Mouse (Mus musculus) MEL (cell line): ENCODE measurements around the gene Tmc4. TPM values are rescaled to one million over a fixed set of nuclear protein-coding genes. Genes with fewer than 3 reads are reported as not detected.

Experiments
- DNase-seq: peaks from one replicate; pipeline ENCODE4 v3.0.0; 2011; ENCODE audit warnings: low read depth, low spot score
- H3K27ac ChIP-seq: 2 replicates; pipeline ENCODE4 v1.5.1; 2012; ENCODE audit warnings: low read depth, mild to moderate bottlenecking, control low read depth, low read length, moderate library complexity; ENCODE audit not compliant: control insufficient read depth
- H3K27me3 ChIP-seq, 2 experiments: fragments of 150-350 bp in 1 of 2; sonication (generic) in 1 of 2; 2 replicates each; pipeline ENCODE4 v1.6.1; 2012; ENCODE audit warnings: low read length in 2 of 2, mild to moderate bottlenecking in 2 of 2, improper control_type of control experiment in 1 of 2, moderate library complexity in 1 of 2; ENCODE audit not compliant: insufficient read depth in 2 of 2, control insufficient read depth in 1 of 2
- H3K36me3 ChIP-seq, 2 experiments: 2 replicates each; pipeline ENCODE4 v1.6.1; 2012 to 2014; ENCODE audit warnings: low read length in 2 of 2, improper control_type of control experiment in 1 of 2, inconsistent platforms in 1 of 2, mild to moderate bottlenecking in 1 of 2; ENCODE audit not compliant: insufficient read depth in 2 of 2, control insufficient read depth in 1 of 2
- H3K4me1 ChIP-seq, 2 experiments: fragments of 150-350 bp in 1 of 2; sonication (generic) in 1 of 2; 2 replicates each; pipeline ENCODE4 v1.6.1; 2012; ENCODE audit warnings: low read length in 2 of 2, improper control_type of control experiment in 1 of 2, mild to moderate bottlenecking in 1 of 2; ENCODE audit not compliant: insufficient read depth in 2 of 2, control insufficient read depth in 1 of 2
- H3K4me3 ChIP-seq, 2 experiments: fragments of 150-350 bp in 1 of 2; sonication (generic) in 1 of 2; 2 replicates each; pipeline ENCODE4 v1.5.1; 2012; ENCODE audit warnings: low read depth in 2 of 2, low read length in 2 of 2, mild to moderate bottlenecking in 2 of 2, moderate library complexity in 2 of 2, control low read depth in 1 of 2, improper control_type of control experiment in 1 of 2; ENCODE audit not compliant: control insufficient read depth in 1 of 2, insufficient read depth in 1 of 2
- H3K79me2 ChIP-seq: 2 replicates; pipeline ENCODE4 v1.6.1; 2012; ENCODE audit warnings: mild to moderate bottlenecking, low read length, moderate library complexity; ENCODE audit not compliant: control insufficient read depth, poor library complexity, insufficient read depth
- H3K9ac ChIP-seq: 2 replicates; pipeline ENCODE4 v1.6.1; 2012; ENCODE audit warnings: low read depth, mild to moderate bottlenecking, control low read depth, low read length, moderate library complexity; ENCODE audit not compliant: control insufficient read depth, poor library complexity, severe bottlenecking
- H3K9me3 ChIP-seq: fragments of 150-350 bp; sonication (generic); replicated peaks from 2 replicates; pipeline ENCODE4 v1.6.1; 2012; ENCODE audit warnings: mild to moderate bottlenecking, low read length, improper control_type of control experiment, moderate library complexity; ENCODE audit not compliant: insufficient read depth
- BHLHE40 ChIP-seq: IDR thresholded peaks from 2 replicates; pipeline ENCODE4 v1.6.1; 2012; ENCODE audit warnings: low read depth, mild to moderate bottlenecking, inconsistent platforms, low read length, improper control_type of control experiment, borderline replicate concordance
- CHD1 ChIP-seq: IDR thresholded peaks from 2 replicates; pipeline ENCODE4 v1.6.1; 2012; ENCODE audit warnings: low read depth, mild to moderate bottlenecking, inconsistent platforms, low read length, improper control_type of control experiment
- CHD2 ChIP-seq: IDR thresholded peaks from 2 replicates; pipeline ENCODE4 v1.6.1; 2011; ENCODE audit warnings: low read length, improper control_type of control experiment
- E2F4 ChIP-seq: IDR thresholded peaks from 2 replicates; pipeline ENCODE4 v1.6.1; 2011; ENCODE audit warnings: low read depth, low read length, improper control_type of control experiment, borderline replicate concordance
- ELF1 ChIP-seq: IDR thresholded peaks from 2 replicates; pipeline ENCODE4 v1.6.1; 2014; ENCODE audit warnings: low read depth, mild to moderate bottlenecking, inconsistent platforms, low read length, improper control_type of control experiment, moderate library complexity
- EP300 ChIP-seq, 2 experiments: IDR thresholded peaks; 2 replicates each; pipeline ENCODE4 v1.6.1; 2011; ENCODE audit warnings: improper control_type of control experiment in 2 of 2, low read length in 2 of 2, low read depth in 1 of 2, mild to moderate bottlenecking in 1 of 2
- ETS1 ChIP-seq: IDR thresholded peaks from 2 replicates; pipeline ENCODE4 v1.6.1; 2012; ENCODE audit warnings: low read depth, mild to moderate bottlenecking, inconsistent platforms, low read length, improper control_type of control experiment, moderate library complexity
- GABPA ChIP-seq: IDR thresholded peaks from 2 replicates; pipeline ENCODE4 v1.6.1; 2012; ENCODE audit warnings: low read depth, mild to moderate bottlenecking, inconsistent platforms, low read length, improper control_type of control experiment, moderate library complexity
- GATA1 ChIP-seq: IDR thresholded peaks from 2 replicates; pipeline ENCODE4 v1.6.1; 2011; ENCODE audit warnings: low read depth, low read length, improper control_type of control experiment
- HCFC1 ChIP-seq: IDR thresholded peaks from 2 replicates; pipeline ENCODE4 v1.6.1; 2012; ENCODE audit warnings: low read depth, mild to moderate bottlenecking, inconsistent platforms, low read length, improper control_type of control experiment, moderate library complexity
- JUND ChIP-seq: IDR thresholded peaks from 2 replicates; pipeline ENCODE4 v1.6.1; 2011; ENCODE audit warnings: low read depth, mild to moderate bottlenecking, improper control_type of control experiment, low read length
- KAT2A ChIP-seq: conservative IDR thresholded peaks from 2 replicates; pipeline ENCODE4 v1.6.1; 2012; ENCODE audit warnings: low read depth, low read length, improper control_type of control experiment, inconsistent platforms
- MAFK ChIP-seq: IDR thresholded peaks from 2 replicates; pipeline ENCODE4 v1.6.1; 2011; ENCODE audit warnings: low read depth, mild to moderate bottlenecking, low read length, improper control_type of control experiment, borderline replicate concordance
- MAX ChIP-seq: IDR thresholded peaks from 2 replicates; pipeline ENCODE4 v1.6.1; 2011; ENCODE audit warnings: low read length, improper control_type of control experiment
- MAZ ChIP-seq: IDR thresholded peaks from 2 replicates; pipeline ENCODE4 v1.6.1; 2012; ENCODE audit warnings: low read depth, mild to moderate bottlenecking, inconsistent platforms, low read length, improper control_type of control experiment
- MEF2A ChIP-seq: IDR thresholded peaks from 2 replicates; pipeline ENCODE4 v1.6.1; 2014; ENCODE audit warnings: low read depth, mild to moderate bottlenecking, inconsistent platforms, low read length, improper control_type of control experiment; ENCODE audit not compliant: poor library complexity, insufficient replicate concordance, severe bottlenecking; ENCODE audit errors: extremely low read depth
- MXI1 ChIP-seq: IDR thresholded peaks from 2 replicates; pipeline ENCODE4 v1.6.1; 2011; ENCODE audit warnings: mild to moderate bottlenecking, low read depth, low read length, improper control_type of control experiment
- MYB ChIP-seq: IDR thresholded peaks from 2 replicates; pipeline ENCODE4 v1.6.1; 2011; ENCODE audit warnings: mild to moderate bottlenecking, low read depth, low read length, improper control_type of control experiment
- MYC ChIP-seq: IDR thresholded peaks from 2 replicates; pipeline ENCODE4 v1.6.1; 2011; ENCODE audit warnings: low read depth, mild to moderate bottlenecking, low read length, improper control_type of control experiment, moderate library complexity
- NELFE ChIP-seq: IDR thresholded peaks from 2 replicates; pipeline ENCODE4 v1.6.1; 2011; ENCODE audit warnings: low read depth, low read length, improper control_type of control experiment
- NRF1 ChIP-seq: IDR thresholded peaks from 2 replicates; pipeline ENCODE4 v1.6.1; 2014; ENCODE audit warnings: low read depth, mild to moderate bottlenecking, inconsistent platforms, low read length, improper control_type of control experiment, moderate library complexity; ENCODE audit not compliant: poor library complexity, insufficient read depth, severe bottlenecking
- POLR2A ChIP-seq, 2 experiments: IDR thresholded peaks; 2 replicates each; pipeline ENCODE4 v1.6.1; 2011 to 2012; ENCODE audit warnings: low read length in 2 of 2, mild to moderate bottlenecking in 2 of 2, control low read depth in 1 of 2, improper control_type of control experiment in 1 of 2, low read depth in 1 of 2, moderate library complexity in 1 of 2; ENCODE audit not compliant: control insufficient read depth in 1 of 2, insufficient read depth in 1 of 2, poor library complexity in 1 of 2
- POLR2AphosphoS2 ChIP-seq: IDR thresholded peaks from 2 replicates; pipeline ENCODE4 v1.6.1; 2011; ENCODE audit warnings: low read length, improper control_type of control experiment
- POLR2AphosphoS5 ChIP-seq: IDR thresholded peaks from 2 replicates; pipeline ENCODE4 v1.6.1; 2012; ENCODE audit warnings: low read depth, borderline replicate concordance, mild to moderate bottlenecking, inconsistent platforms, low read length, moderate library complexity, mixed read lengths
- RAD21 ChIP-seq: IDR thresholded peaks from 2 replicates; pipeline ENCODE4 v1.6.1; 2011; ENCODE audit warnings: mild to moderate bottlenecking, low read depth, low read length, improper control_type of control experiment
- RCOR1 ChIP-seq: IDR thresholded peaks from 2 replicates; pipeline ENCODE4 v1.6.1; 2012; ENCODE audit warnings: low read depth, mild to moderate bottlenecking, inconsistent platforms, low read length, improper control_type of control experiment
- SIN3A ChIP-seq: IDR thresholded peaks from 2 replicates; pipeline ENCODE4 v1.6.1; 2012; ENCODE audit warnings: low read length, improper control_type of control experiment, inconsistent platforms
- SMC3 ChIP-seq: IDR thresholded peaks from 2 replicates; pipeline ENCODE4 v1.6.1; 2011; ENCODE audit warnings: low read depth, low read length, improper control_type of control experiment
- TAL1 ChIP-seq: IDR thresholded peaks from 2 replicates; pipeline ENCODE4 v1.6.1; 2012; ENCODE audit warnings: mild to moderate bottlenecking, inconsistent platforms, low read length, moderate library complexity, mixed read lengths
- TBP ChIP-seq: IDR thresholded peaks from 2 replicates; pipeline ENCODE4 v1.8.0; 2011; ENCODE audit warnings: low read depth, low read length, improper control_type of control experiment
- TCF12 ChIP-seq: IDR thresholded peaks from 2 replicates; pipeline ENCODE4 v1.6.1; 2014; ENCODE audit warnings: low read depth, mild to moderate bottlenecking, inconsistent platforms, low read length, improper control_type of control experiment, moderate library complexity
- UBTF ChIP-seq: IDR thresholded peaks from 2 replicates; pipeline ENCODE4 v1.6.1; 2012; ENCODE audit warnings: low read depth, mild to moderate bottlenecking, inconsistent platforms, low read length, improper control_type of control experiment, moderate library complexity, borderline replicate concordance; ENCODE audit not compliant: insufficient read depth
- USF1 ChIP-seq: IDR thresholded peaks from 2 replicates; pipeline ENCODE4 v1.6.1; 2014; ENCODE audit warnings: low read depth, mild to moderate bottlenecking, inconsistent platforms, low read length, improper control_type of control experiment, moderate library complexity
- USF2 ChIP-seq, 2 experiments: IDR thresholded peaks; 2 replicates each; pipeline ENCODE4 v1.6.1; 2011 to 2012; ENCODE audit warnings: improper control_type of control experiment in 2 of 2, low read length in 2 of 2, borderline replicate concordance in 1 of 2, inconsistent platforms in 1 of 2, low read depth in 1 of 2, mild to moderate bottlenecking in 1 of 2; ENCODE audit not compliant: insufficient read depth in 1 of 2
- ZC3H11A ChIP-seq: IDR thresholded peaks from 2 replicates; pipeline ENCODE4 v1.6.1; 2012; ENCODE audit warnings: low read depth, mild to moderate bottlenecking, inconsistent platforms, low read length, improper control_type of control experiment
- ZKSCAN1 ChIP-seq: IDR thresholded peaks from 2 replicates; pipeline ENCODE4 v1.6.1; 2012; ENCODE audit warnings: low read depth, mild to moderate bottlenecking, inconsistent platforms, low read length, improper control_type of control experiment, moderate library complexity
- ZMIZ1 ChIP-seq: IDR thresholded peaks from 2 replicates; pipeline ENCODE4 v1.6.1; 2012; ENCODE audit warnings: low read depth, mild to moderate bottlenecking, inconsistent platforms, low read length, improper control_type of control experiment, moderate library complexity
- ZNF384 ChIP-seq: IDR thresholded peaks from 2 replicates; pipeline ENCODE4 v1.6.1; 2012; ENCODE audit warnings: low read depth, mild to moderate bottlenecking, inconsistent platforms, low read length, improper control_type of control experiment
- polyA plus RNA-seq, 2 experiments: library from polyadenylated mRNA; stranded (reverse) in 1 of 2; unstranded in 1 of 2; fragments of >175 nt in 1 of 2; fragments of >200 nt in 1 of 2; gene quantifications; 2 replicates each; pipeline versions ENCODE4 v1.2.1 to v1.2.4; 2012; ENCODE audit warnings: low replicate concordance in 2 of 2, low read depth in 1 of 2; ENCODE audit not compliant: insufficient read length in 2 of 2, insufficient read depth in 1 of 2, missing spikeins in 1 of 2
- total RNA-seq: library from RNA; depleted of rRNA; stranded (reverse); fragments of 300-350 nt; gene quantifications from 2 replicates; pipeline ENCODE4 v1.2.3, GENCODE M21; 2012

The Tmc4 gene
- total and polyA plus RNA-seq, 3 experiments = 2.7 to 16.8 TPM; not detected in 1

DNA sequence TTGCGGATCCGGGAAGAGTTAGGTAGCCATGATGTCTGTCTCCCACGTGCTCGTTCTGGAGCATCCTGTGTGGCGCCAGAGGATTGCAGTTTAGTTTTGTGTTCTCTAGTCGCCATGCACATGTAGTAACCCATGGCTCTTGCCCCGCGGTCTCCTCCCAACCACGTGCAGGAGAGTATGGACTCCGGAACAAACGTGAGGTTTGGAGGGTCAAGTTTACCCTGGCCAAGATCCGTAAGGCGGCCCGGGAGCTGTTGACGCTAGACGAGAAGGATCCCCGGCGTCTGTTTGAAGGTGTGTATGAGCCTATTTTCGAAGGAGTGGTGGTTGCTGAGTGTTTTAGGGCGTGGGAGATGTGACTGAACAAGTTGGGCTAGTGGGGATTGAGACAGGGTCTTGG is 27.1 kb upstream of the Tmc4 start:
- H3K9ac ChIP-seq = peak overlapping the region; percentile 99
- peak overlapping the region; percentile 73 to 99 for H3K4me3 ChIP-seq
- peaks cover 0 to 8% of the 10 kb centered on the region in 2 experiments; a peak in 1 of 4 replicates for H3K4me1 ChIP-seq
- peaks cover 28% of the 10 kb centered on the region for H3K79me2 ChIP-seq
- no peaks in the 10 kb centered on the region for H3K27me3 ChIP-seq
- TF ChIP-seq ZC3H11A (no peak), HCFC1 (no peak), MEF2A (no peak), USF2 (IDR thresholded peaks at IDR 0.05; ENCODE audit: borderline replicate concordance in 1 of 2, insufficient read depth in 1 of 2, low read depth in 1 of 2, low read length in 2 of 2) (no peak), ZNF384 (no peak), RAD21 (no peak), MAX (peak; percentile 93), EP300 (IDR thresholded peaks at IDR 0.05; ENCODE audit: low read depth in 1 of 2, low read length in 2 of 2) (no peak), MAFK (no peak), BHLHE40 (no peak), ETS1 (no peak), MYC (peak; percentile 93), MAZ (no peak), SMC3 (no peak), KAT2A (no peak), UBTF (no peak), POLR2AphosphoS2 (no peak), CHD1 (peak; percentile 93; the same call in 1 of the 2 replicates), GATA1 (no peak), RCOR1 (no peak), NELFE (no peak), POLR2AphosphoS5 (no peak), TBP (no peak), JUND (no peak), TCF12 (no peak), MXI1 (peak; percentile 76), GABPA (no peak), ZMIZ1 (no peak), USF1 (no peak), CHD2 (no peak), NRF1 (no peak), ELF1 (no peak), ZKSCAN1 (no peak), SIN3A (no peak; the same call in 1 of the 2 replicates), POLR2A (IDR thresholded peaks at IDR 0.05; ENCODE audit: control insufficient read depth in 1 of 2, insufficient read depth in 1 of 2, low read depth in 1 of 2, low read length in 2 of 2, poor library complexity in 1 of 2) (peak in 1 of 2 experiments; percentile 7; a peak in 2 of 4 replicates), E2F4 (no peak), TAL1 (no peak), MYB (no peak)
- peaks cover 6 to 18% of the 10 kb centered on the region in 2 experiments for H3K36me3 ChIP-seq
- peak; percentile 58 for DNase-seq
- peak overlapping the region; percentile 98 for H3K27ac ChIP-seq
- H3K9me3 ChIP-seq = no peaks in the 10 kb centered on the region
